Mouse (Mus musculus) hindbrain, embryonic 14.5 days (tissue): ENCODE measurements around the gene Bpifb4. TPM values are rescaled to one million over a fixed set of nuclear protein-coding genes. Genes with fewer than 3 reads are reported as not detected.

Source experiments
- ATAC-seq: fragments of 200-750 bp; cut with Nextera tagmentation; 2 replicates; pipeline ENCODE4 v1.8.0; 2017; ENCODE audit warnings: moderate number of reproducible peaks, mild to moderate bottlenecking, moderate TSS enrichment, moderate library complexity; ENCODE audit not compliant: low FRiP score
- DNase-seq: peaks from one replicate; pipeline ENCODE4 v3.0.0-alpha.2; 2015; ENCODE audit warnings: low spot score
- H3K27ac ChIP-seq: fragments of 300-500 bp; sonication (generic); 2 replicates; pipeline ENCODE4 v1.5.1; 2014; ENCODE audit warnings: mild to moderate bottlenecking, moderate library complexity
- H3K27me3 ChIP-seq: fragments of 300-500 bp; sonication (generic); 2 replicates; pipeline ENCODE4 v1.6.1; 2014; ENCODE audit warnings: mild to moderate bottlenecking, low read length, mixed read lengths; ENCODE audit not compliant: control insufficient read depth, insufficient read depth
- H3K36me3 ChIP-seq: fragments of 300-500 bp; sonication (generic); replicated peaks from 2 replicates; pipeline ENCODE4 v1.6.1; 2014; ENCODE audit not compliant: control insufficient read depth, insufficient read depth
- H3K4me1 ChIP-seq: fragments of 300-500 bp; sonication (generic); replicated peaks from 2 replicates; pipeline ENCODE4 v1.6.1; 2014; ENCODE audit warnings: antibody characterized with exemption, low read length, mixed read lengths; ENCODE audit not compliant: control insufficient read depth, insufficient read depth
- H3K4me2 ChIP-seq: fragments of 300-500 bp; sonication (generic); replicated peaks from 2 replicates; pipeline ENCODE4 v1.6.1; 2014; ENCODE audit warnings: mild to moderate bottlenecking, moderate library complexity
- H3K4me3 ChIP-seq: fragments of 300-500 bp; sonication (generic); replicated peaks from 2 replicates; pipeline ENCODE4 v1.5.1; 2014; ENCODE audit warnings: mild to moderate bottlenecking, low read length
- H3K9ac ChIP-seq: fragments of 300-500 bp; sonication (generic); 2 replicates; pipeline ENCODE4 v1.6.1; 2014
- H3K9me3 ChIP-seq: fragments of 300-500 bp; sonication (generic); 2 replicates; pipeline ENCODE4 v1.6.1; 2016; ENCODE audit warnings: low read length; ENCODE audit not compliant: control insufficient read depth
- WGBS: fragments of 180-500 bp; shearing (Covaris S2); extraction: QIAGEN DNeasy Blood & Tissue Kit; methylation state at CpG from one replicate; pipeline ENCODE4 v1.1.7; 2014; 5-methylcytosine and 5-hydroxymethylcytosine counted together
- polyA plus RNA-seq: library from polyadenylated mRNA; unstranded; fragments of >200 nt; fragmentation: Nextera tagmentation; extraction: Ambion mirVana; gene quantifications from 2 replicates; pipeline ENCODE4 v1.2.1, GENCODE M21; 2014

Gene Bpifb4
- polyA plus RNA-seq, 1 experiment from 2014 or later = not detected

GRCm38 (mm10) chr2:153995770-153996169 is 57.8 kb downstream of the Bpifb4 start:
- DNase-seq (peak; percentile 83), ATAC-seq (no peak; the same call in 1 of the 2 replicates)
- Histone ChIP-seq H3K9me3 (no peaks in the 10 kb centered on the region), H3K9ac (no peak overlapping the region), H3K27me3 (no peaks in the 10 kb centered on the region), H3K27ac (no peak overlapping the region), H3K4me3 (no peak overlapping the region), H3K4me2 (no peak overlapping the region), H3K4me1 (no peaks in the 10 kb centered on the region), H3K36me3 (no peaks in the 10 kb centered on the region)
- 9% methylated on average over 7 of the region's 7 CpGs for WGBS

DNA sequence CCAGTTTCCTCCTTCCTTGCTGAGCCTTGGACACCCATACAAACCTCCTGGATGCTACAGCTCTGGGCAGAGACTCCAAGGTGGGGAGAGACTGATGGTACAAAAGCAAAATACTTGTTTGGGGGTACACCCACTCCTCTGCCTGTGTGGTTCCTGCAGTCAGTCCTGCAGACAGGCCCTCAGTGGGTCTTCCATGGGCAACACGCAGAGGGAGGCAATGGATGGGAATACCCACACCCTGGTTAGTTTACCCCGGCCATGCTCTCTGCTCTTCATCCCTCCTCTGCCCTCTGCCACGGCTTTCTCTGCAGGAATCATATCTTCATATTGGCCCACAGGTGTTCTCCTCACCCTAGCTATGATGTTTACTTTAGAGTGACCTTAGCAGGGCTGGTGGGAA is 62.5 kb downstream of the Bpifb4 start:
- ATAC-seq = no peak

DNA sequence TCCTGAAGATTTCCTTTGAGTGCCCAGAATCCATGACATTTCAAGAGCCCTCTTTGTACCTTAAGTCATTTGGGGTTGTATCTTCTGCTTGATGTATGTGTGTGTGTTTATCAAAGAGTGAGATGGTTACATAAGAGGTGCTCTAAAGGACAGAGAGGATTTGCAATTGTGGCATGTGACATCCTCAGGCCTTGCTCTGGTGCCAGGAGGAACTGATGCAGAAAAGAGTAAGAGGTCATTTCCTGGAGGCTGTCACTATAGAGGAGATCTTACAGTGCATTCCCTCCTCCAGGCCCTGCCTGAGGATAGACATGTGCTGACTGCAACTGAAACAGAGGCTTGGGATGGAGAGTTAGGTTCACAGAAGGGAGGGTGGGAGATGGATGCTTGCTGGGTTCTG is 63.0 kb downstream of the Bpifb4 start:
- H3K4me1 ChIP-seq = no peaks in the 10 kb centered on the region
- ATAC-seq (no peak), DNase-seq (no peak)
- no peak overlapping the region for H3K9ac ChIP-seq
- no peaks in the 10 kb centered on the region for H3K9me3 ChIP-seq
- no peaks in the 10 kb centered on the region for H3K36me3 ChIP-seq
- H3K4me2 ChIP-seq = no peak overlapping the region
- no peak overlapping the region for H3K4me3 ChIP-seq
- H3K27ac ChIP-seq = no peak overlapping the region
- no peaks in the 10 kb centered on the region for H3K27me3 ChIP-seq

More for the DNA sequence above, 62.5 kb downstream of the Bpifb4 start:
- Histone ChIP-seq H3K9ac (no peak overlapping the region), H3K9me3 (no peaks in the 10 kb centered on the region), H3K27me3 (no peaks in the 10 kb centered on the region), H3K4me1 (no peaks in the 10 kb centered on the region), H3K4me2 (no peak overlapping the region), H3K27ac (no peak overlapping the region), H3K4me3 (no peak overlapping the region), H3K36me3 (no peaks in the 10 kb centered on the region)
- WGBS = 81% methylated on average over 3 of the region's 3 CpGs
- DNase-seq = no peak

DNA sequence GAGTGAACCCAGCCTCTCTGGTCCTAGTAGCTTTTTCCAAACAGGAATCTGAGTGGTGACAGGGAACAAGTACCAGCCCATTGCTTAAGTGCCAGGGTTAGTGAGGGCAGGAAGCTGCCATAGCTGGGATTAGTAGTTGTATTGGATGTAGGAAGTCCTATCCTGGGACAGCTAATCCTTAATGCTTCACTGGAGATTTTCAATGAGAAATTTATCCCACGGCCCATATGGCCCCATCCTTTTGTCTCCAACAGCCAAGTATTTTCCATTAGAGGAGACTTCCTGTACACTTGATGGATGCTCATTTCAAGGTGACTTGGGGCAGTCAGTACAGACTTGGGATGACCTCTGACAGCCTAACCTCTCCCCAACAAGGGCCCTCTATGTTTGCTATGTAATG is 66.4 kb downstream of the Bpifb4 start:
- H3K4me2 ChIP-seq = no peak overlapping the region
- 31% methylated on average over 1 of the region's 1 CpGs for WGBS
- H3K36me3 ChIP-seq = no peaks in the 10 kb centered on the region
- ATAC-seq (no peak), DNase-seq (no peak)
- no peaks in the 10 kb centered on the region for H3K4me1 ChIP-seq
- H3K27ac ChIP-seq = no peak overlapping the region
- H3K9ac ChIP-seq = no peak overlapping the region
- H3K4me3 ChIP-seq = no peak overlapping the region
- no peaks in the 10 kb centered on the region for H3K27me3 ChIP-seq
- H3K9me3 ChIP-seq = no peaks in the 10 kb centered on the region

GRCm38 (mm10) chr2:154005094-154005493 is 67.1 kb downstream of the Bpifb4 start:
- ATAC-seq (no peak), DNase-seq (no peak)
- Histone ChIP-seq H3K4me1 (no peaks in the 10 kb centered on the region), H3K27me3 (no peaks in the 10 kb centered on the region), H3K9ac (no peak overlapping the region), H3K9me3 (no peaks in the 10 kb centered on the region), H3K4me2 (no peak overlapping the region), H3K4me3 (no peak overlapping the region), H3K27ac (no peak overlapping the region), H3K36me3 (no peaks in the 10 kb centered on the region)
- 89% methylated on average over 1 of the region's 1 CpGs for WGBS

DNA sequence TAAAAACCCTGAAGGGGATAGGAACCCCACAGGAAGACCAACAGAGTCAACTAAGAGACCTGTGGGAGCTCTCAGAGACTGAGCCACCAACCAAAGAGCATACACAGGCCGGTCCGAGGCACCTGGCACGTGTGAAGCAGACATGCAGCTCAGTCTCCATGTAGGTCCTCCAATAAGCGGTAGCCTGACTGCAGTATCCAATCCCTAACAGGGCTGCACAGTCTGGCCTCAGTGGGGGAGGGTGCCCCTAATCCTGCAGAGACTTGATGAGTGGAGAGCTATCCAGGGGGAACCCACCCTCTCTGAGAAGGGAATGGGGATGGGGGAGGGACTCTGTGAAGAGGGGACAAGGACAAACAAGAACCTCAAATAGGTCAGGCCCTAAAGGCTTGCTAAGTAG is 67.7 kb downstream of the Bpifb4 start:
- no peaks in the 10 kb centered on the region for H3K27me3 ChIP-seq
- DNase-seq (no peak), ATAC-seq (no peak)
- H3K4me1 ChIP-seq = no peaks in the 10 kb centered on the region
- no peaks in the 10 kb centered on the region for H3K9me3 ChIP-seq
- no peak overlapping the region for H3K4me3 ChIP-seq
- no peak overlapping the region for H3K4me2 ChIP-seq
- no peaks in the 10 kb centered on the region for H3K36me3 ChIP-seq
- no peak overlapping the region for H3K9ac ChIP-seq
- 87% methylated on average over 4 of the region's 4 CpGs for WGBS
- no peak overlapping the region for H3K27ac ChIP-seq

GRCm38 (mm10) chr2:154006331-154006730 is 68.3 kb downstream of the Bpifb4 start:
- Histone ChIP-seq H3K36me3 (no peaks in the 10 kb centered on the region), H3K4me2 (no peak overlapping the region), H3K4me1 (no peaks in the 10 kb centered on the region), H3K27me3 (no peaks in the 10 kb centered on the region), H3K9ac (no peak overlapping the region), H3K4me3 (no peak overlapping the region), H3K27ac (no peak overlapping the region), H3K9me3 (no peaks in the 10 kb centered on the region)
- WGBS = 90% methylated on average over 2 of the region's 2 CpGs
- ATAC-seq = no peak
- DNase-seq = no peak

GRCm38 (mm10) chr2:154007381-154007780 is 69.4 kb downstream of the Bpifb4 start:
- Histone ChIP-seq H3K9ac (no peak overlapping the region), H3K9me3 (no peaks in the 10 kb centered on the region), H3K4me2 (no peak overlapping the region), H3K36me3 (no peaks in the 10 kb centered on the region), H3K4me1 (no peaks in the 10 kb centered on the region), H3K4me3 (no peak overlapping the region), H3K27me3 (no peaks in the 10 kb centered on the region), H3K27ac (no peak overlapping the region)
- WGBS = 76% methylated on average over 1 of the region's 1 CpGs
- no peak for ATAC-seq
- no peak for DNase-seq

- Histone ChIP-seq H3K4me1 (no peaks in the 10 kb centered on the region), H3K4me3 (no peak within 1 kb of the TSS), H3K4me2 (no peak within 1 kb of the TSS), H3K36me3 (no peaks in the 10 kb centered on the region), H3K9me3 (no peaks in the 10 kb centered on the region), H3K27ac (no peak within 1 kb of the TSS), H3K9ac (no peak within 1 kb of the TSS), H3K27me3 (no peaks in the 10 kb centered on the region)
- 89% methylated on average over 3 of the region's 3 CpGs for WGBS
- no peak for DNase-seq
- no peak for ATAC-seq
Observed at GRCm38 (mm10) chr2:154007965-154008364, 70.0 kb downstream of the Bpifb4 start, which contains the start of gene Bpifa2. Bpifa2 (plus strand) TSS chr2:154008265.
